Mouse (Mus musculus) adrenal gland, postnatal 10 days (tissue): ENCODE results near the gene Enthd1. TPM values are rescaled to one million over a fixed set of nuclear protein-coding genes. Genes with fewer than 3 reads are reported as not detected.
"Not testable (repeated sequence)": the region's sequence is repeated elsewhere in the genome, so short reads cannot be mapped to it uniquely, and the experiment has no call there.

Experiments
- DNase-seq: peaks from one replicate; pipeline ENCODE4 v3.0.0; 2021; ENCODE audit warnings: mixed read lengths
- total RNA-seq, 2 experiments: library from RNA; stranded (reverse); gene quantifications; 2 replicates each; pipeline ENCODE4 v1.2.3; 2021

Enthd1 gene
- total RNA-seq, 2 experiments from 2014 or later, result not detected

GRCm38 (mm10) chr15:80538075-80538474 lies 26.9 kb downstream of the Enthd1 start:
- no peak for DNase-seq

- DNase-seq, result no peak
Observed at GRCm38 (mm10) chr15:80536051-80536450, 28.9 kb downstream of the Enthd1 start.

GRCm38 (mm10) chr15:80533274-80533673 lies 31.7 kb downstream of the Enthd1 start:
- DNase-seq, result no peak

GRCm38 (mm10) chr15:80532281-80533072 lies 32.5 kb downstream of the Enthd1 start:
- no peak for DNase-seq

GRCm38 (mm10) chr15:80531026-80531425 lies 33.9 kb downstream of the Enthd1 start:
- no peak for DNase-seq

- DNase-seq, result no peak
Observed at GRCm38 (mm10) chr15:80529955-80530869, 34.7 kb downstream of the Enthd1 start.

GRCm38 (mm10) chr15:80521661-80522388 lies 43.1 kb downstream of the Enthd1 start:
- no peak for DNase-seq

GRCm38 (mm10) chr15:80519931-80520330 lies 45.0 kb downstream of the Enthd1 start:
- DNase-seq, result no peak

GRCm38 (mm10) chr15:80518567-80519223 lies 46.3 kb downstream of the Enthd1 start:
- DNase-seq, result no peak

GRCm38 (mm10) chr15:80517996-80518395 lies 47.0 kb downstream of the Enthd1 start:
- peak; percentile 14 for DNase-seq

GRCm38 (mm10) chr15:80516525-80516924 lies 48.4 kb downstream of the Enthd1 start:
- DNase-seq, result no peak

- DNase-seq, result no peak
Observed at GRCm38 (mm10) chr15:80505086-80505485, 59.9 kb downstream of the Enthd1 start.

GRCm38 (mm10) chr15:80503155-80503554 lies 61.8 kb downstream of the Enthd1 start:
- not testable (repeated sequence) for DNase-seq

GRCm38 (mm10) chr15:80502741-80503140 lies 62.2 kb downstream of the Enthd1 start:
- DNase-seq, result no peak

GRCm38 (mm10) chr15:80501106-80502096 lies 63.6 kb downstream of the Enthd1 start:
- no peak for DNase-seq

- no peak for DNase-seq
Observed at GRCm38 (mm10) chr15:80500426-80500825, 64.5 kb downstream of the Enthd1 start.

- DNase-seq, result not testable (repeated sequence)
Observed at GRCm38 (mm10) chr15:80497733-80498132, 67.2 kb downstream of the Enthd1 start.

- no peak for DNase-seq
Observed at GRCm38 (mm10) chr15:80491505-80491904, 73.5 kb downstream of the Enthd1 start.

- no peak for DNase-seq
Observed at GRCm38 (mm10) chr15:80490151-80490550, 74.8 kb downstream of the Enthd1 start.

GRCm38 (mm10) chr15:80488658-80489057 lies 76.3 kb downstream of the Enthd1 start:
- no peak for DNase-seq

GRCm38 (mm10) chr15:80485601-80486000 lies 79.4 kb downstream of the Enthd1 start:
- no peak for DNase-seq
